Mouse (Mus musculus): ENCODE measurements around the gene Arhgef3. TPM values are rescaled to one million over a fixed set of nuclear protein-coding genes. Genes with fewer than 3 reads are reported as not detected.

Gene Arhgef3
- polyA plus RNA-seq, 1 experiment from 2014 or later: 6.6 TPM

DNA sequence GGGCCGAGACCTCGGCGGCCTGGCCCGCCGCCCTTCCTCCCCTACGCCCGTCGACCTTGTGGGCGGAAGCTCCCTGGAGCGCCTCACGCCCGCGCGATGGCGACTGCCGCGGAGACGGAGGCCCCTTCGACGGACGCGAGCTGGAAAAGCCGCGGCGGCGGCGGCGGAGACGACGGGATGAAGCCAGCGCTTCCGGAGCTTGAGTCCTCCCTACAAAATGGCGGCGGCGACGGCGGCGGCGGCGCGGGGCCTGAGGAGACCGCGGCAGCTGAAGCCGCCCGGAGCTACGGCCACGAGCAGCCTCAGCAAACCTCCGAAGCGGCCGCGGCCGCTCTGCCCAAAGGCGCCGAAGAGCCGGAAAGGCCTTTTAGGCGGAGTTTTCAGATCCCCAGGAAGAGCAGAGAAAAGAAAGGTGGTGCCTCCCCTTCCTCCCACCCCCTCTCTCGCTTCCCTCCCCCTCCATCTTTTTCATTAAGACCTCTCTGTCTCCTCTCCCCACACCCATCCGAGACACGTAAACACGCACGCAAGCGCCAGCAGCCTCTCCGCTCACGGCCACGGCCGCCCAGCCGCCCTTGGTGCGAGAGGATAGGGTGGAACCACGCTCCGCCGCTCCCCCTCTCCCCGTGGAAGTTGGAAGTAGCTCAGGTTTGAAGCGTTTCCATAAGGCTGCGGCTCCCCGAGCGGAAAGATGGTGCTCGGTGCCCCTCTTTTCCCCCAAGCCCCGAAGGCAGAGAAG, 314.4 kb downstream of the Arhgef3 start:
- Histone ChIP-seq H3K27me3 (peaks cover 5% of the 10 kb centered on the region; the same call in 1 of the 2 replicates), H3K4me2 (peak overlapping the region; percentile 94), H3K27ac (replicated peaks) (peak overlapping the region; percentile 95), H3K9me3 (replicated peaks) (0 out of 2 replicates have a peak, but pooled peaks cover 6% of the 10 kb centered on the region), H3K9ac (peak overlapping the region; percentile 89), H3K36me3 (replicated peaks) (peaks cover 17% of the 10 kb centered on the region; the same call in 1 of the 2 replicates), H3K4me3 (replicated peaks) (peak overlapping the region; percentile 86), H3K4me1 (replicated peaks) (peaks cover 12% of the 10 kb centered on the region)
- under 1% methylated on average over 78 of the region's 78 CpGs for WGBS (ENCODE audit: insufficient replicate concordance)
- ATAC-seq (ENCODE audit: insufficient read depth): peak; percentile 82

GRCm38 (mm10) chr14:27430280-27430679, 315.6 kb downstream of the Arhgef3 start:
- Histone ChIP-seq H3K9ac (no peak overlapping the region), H3K27ac (replicated peaks) (no peak overlapping the region), H3K4me1 (replicated peaks) (peaks cover 12% of the 10 kb centered on the region), H3K9me3 (replicated peaks) (0 out of 2 replicates have a peak, but pooled peaks cover 6% of the 10 kb centered on the region), H3K27me3 (peaks cover 5% of the 10 kb centered on the region; the same call in 1 of the 2 replicates), H3K4me3 (replicated peaks) (peak overlapping the region; percentile 86), H3K36me3 (replicated peaks) (peaks cover 23% of the 10 kb centered on the region; the same call in 1 of the 2 replicates), H3K4me2 (peak overlapping the region; percentile 94)
- 74% methylated on average over 4 of the region's 4 CpGs for WGBS (ENCODE audit: insufficient replicate concordance)
- ATAC-seq (ENCODE audit: insufficient read depth): no peak

GRCm38 (mm10) chr14:27432064-27432463, 317.4 kb downstream of the Arhgef3 start:
- H3K4me3 ChIP-seq (replicated peaks): no peak overlapping the region
- 0 out of 2 replicates have a peak, but pooled peaks cover 6% of the 10 kb centered on the region for H3K9me3 ChIP-seq (replicated peaks)
- H3K9ac ChIP-seq: no peak overlapping the region
- peaks cover 23% of the 10 kb centered on the region; the same call in 1 of the 2 replicates for H3K36me3 ChIP-seq (replicated peaks)
- no peak overlapping the region for H3K27ac ChIP-seq (replicated peaks)
- peaks cover 12% of the 10 kb centered on the region for H3K4me1 ChIP-seq (replicated peaks)
- no peak for ATAC-seq (ENCODE audit: insufficient read depth)
- no peak overlapping the region for H3K4me2 ChIP-seq
- 86% methylated on average over 2 of the region's 2 CpGs for WGBS (ENCODE audit: insufficient replicate concordance)
- peaks cover 5% of the 10 kb centered on the region; the same call in 1 of the 2 replicates for H3K27me3 ChIP-seq

GRCm38 (mm10) chr14:27436116-27436515, 321.4 kb downstream of the Arhgef3 start:
- Histone ChIP-seq H3K9ac (no peak overlapping the region), H3K36me3 (replicated peaks) (peaks cover 34% of the 10 kb centered on the region), H3K9me3 (replicated peaks) (no peaks in the 10 kb centered on the region), H3K4me1 (replicated peaks) (no peaks in the 10 kb centered on the region), H3K4me2 (no peak overlapping the region), H3K4me3 (replicated peaks) (no peak overlapping the region), H3K27me3 (no peaks in the 10 kb centered on the region), H3K27ac (replicated peaks) (no peak overlapping the region)
- WGBS (ENCODE audit: insufficient replicate concordance): 86% methylated on average over 1 of the region's 1 CpGs
- no peak for ATAC-seq (ENCODE audit: insufficient read depth)

DNA sequence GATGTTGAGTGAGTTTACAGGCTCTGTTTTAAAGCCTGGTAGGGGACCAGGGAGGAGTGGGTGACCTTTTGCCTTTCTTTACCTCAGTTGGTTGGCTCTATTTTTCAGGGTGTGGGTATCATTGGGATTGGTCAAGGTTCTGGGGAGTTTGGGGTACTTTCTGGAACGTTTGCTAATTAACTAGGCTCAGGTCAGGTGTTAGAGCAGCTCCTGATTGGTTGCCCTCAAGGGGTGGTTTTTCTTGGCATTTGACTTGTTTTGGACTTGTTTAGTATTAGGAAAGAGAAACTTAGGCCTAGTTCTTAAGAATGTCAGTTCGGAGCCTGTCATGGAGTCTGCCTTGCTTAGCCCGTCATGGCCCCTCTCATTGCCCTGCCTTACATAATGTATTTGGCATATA, 322.1 kb downstream of the Arhgef3 start:
- Histone ChIP-seq H3K27me3 (no peaks in the 10 kb centered on the region), H3K4me2 (no peak overlapping the region), H3K4me3 (replicated peaks) (no peak overlapping the region), H3K9me3 (replicated peaks) (no peaks in the 10 kb centered on the region), H3K36me3 (replicated peaks) (peaks cover 31% of the 10 kb centered on the region), H3K9ac (no peak overlapping the region), H3K4me1 (replicated peaks) (no peaks in the 10 kb centered on the region), H3K27ac (replicated peaks) (no peak overlapping the region)
- 68% methylated on average over 3 of the region's 3 CpGs for WGBS (ENCODE audit: insufficient replicate concordance)
- no peak for ATAC-seq (ENCODE audit: insufficient read depth)

DNA sequence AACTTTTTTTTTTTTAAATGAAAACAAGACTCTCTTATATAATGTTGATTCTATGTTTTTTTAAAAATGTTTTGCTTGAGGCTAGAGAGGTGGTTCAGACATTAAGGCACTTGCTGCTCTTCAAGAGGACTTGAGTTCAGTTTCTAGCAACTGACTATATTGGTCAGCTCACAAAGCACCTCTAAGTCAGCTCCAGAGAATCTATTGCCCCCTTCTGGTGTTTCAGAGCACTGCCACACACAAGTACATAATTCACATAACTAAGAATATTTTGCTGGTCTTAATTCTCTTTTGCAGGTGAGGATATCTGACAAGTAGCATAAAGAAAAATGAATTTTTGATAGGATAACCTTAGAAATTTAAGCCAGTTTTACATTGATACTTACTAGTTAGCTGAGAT, 326.2 kb downstream of the Arhgef3 start:
- Histone ChIP-seq H3K4me2 (no peak overlapping the region), H3K4me3 (replicated peaks) (no peak overlapping the region), H3K9me3 (replicated peaks) (no peaks in the 10 kb centered on the region), H3K9ac (no peak overlapping the region), H3K4me1 (replicated peaks) (no peaks in the 10 kb centered on the region), H3K27ac (replicated peaks) (no peak overlapping the region), H3K27me3 (no peaks in the 10 kb centered on the region), H3K36me3 (replicated peaks) (peaks cover 44% of the 10 kb centered on the region)
- no peak for ATAC-seq (ENCODE audit: insufficient read depth)

DNA sequence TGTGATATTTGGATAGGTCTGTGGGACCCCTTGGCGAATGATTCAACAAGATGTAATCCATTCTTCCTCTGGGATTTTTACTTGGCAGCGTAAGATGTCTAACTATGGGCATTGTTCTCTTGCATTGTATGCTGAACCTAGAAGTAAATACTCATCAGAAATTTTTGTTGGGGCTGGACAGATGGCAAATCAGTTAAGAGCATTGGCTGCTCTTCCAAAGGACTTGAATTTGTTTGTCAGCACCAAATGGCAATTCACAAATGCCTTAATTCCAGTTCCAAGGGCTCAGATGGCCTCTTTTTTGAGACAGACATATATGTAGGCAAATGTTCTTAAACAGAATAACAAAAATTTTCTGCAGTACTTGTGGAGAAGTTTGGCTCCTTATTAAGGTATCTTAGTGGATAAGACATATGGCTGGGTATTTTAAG, 330.2 kb downstream of the Arhgef3 start:
- Histone ChIP-seq H3K27me3 (no peaks in the 10 kb centered on the region), H3K9ac (no peak overlapping the region), H3K4me1 (replicated peaks) (no peaks in the 10 kb centered on the region), H3K9me3 (replicated peaks) (no peaks in the 10 kb centered on the region), H3K36me3 (replicated peaks) (peaks cover 61% of the 10 kb centered on the region), H3K4me2 (no peak overlapping the region), H3K4me3 (replicated peaks) (no peak overlapping the region), H3K27ac (replicated peaks) (no peak overlapping the region)
- whole genome bisulfite sequencing (ENCODE audit: insufficient replicate concordance): 90% methylated on average over 2 of the region's 2 CpGs
- ATAC-seq (ENCODE audit: insufficient read depth): no peak

- Histone ChIP-seq H3K4me2 (no peak overlapping the region), H3K27me3 (no peaks in the 10 kb centered on the region), H3K36me3 (replicated peaks) (peaks cover 61% of the 10 kb centered on the region), H3K27ac (replicated peaks) (no peak overlapping the region), H3K9me3 (replicated peaks) (no peaks in the 10 kb centered on the region), H3K9ac (no peak overlapping the region), H3K4me3 (replicated peaks) (no peak overlapping the region), H3K4me1 (replicated peaks) (no peaks in the 10 kb centered on the region)
- 70% methylated on average over 4 of the region's 4 CpGs for WGBS (ENCODE audit: insufficient replicate concordance)
- no peak for ATAC-seq (ENCODE audit: insufficient read depth)
Measured at GRCm38 (mm10) chr14:27446963-27447362, 332.3 kb downstream of the Arhgef3 start.

Small RNAs within 50 kb of the gene (microRNA-seq; reads per million reads assigned to microRNA genes)
- gene Gm23633: not detected

Other genes with a start within 250 kb of the Arhgef3 start
- not detected in 2 replicates for gene Asb14, start 220.3 kb upstream of the Arhgef3 start, polyA plus RNA-seq (2015; fragmentation: Nextera tagmentation; extraction: Ambion mirVana)
- gene Appl1, start 143.7 kb upstream of the Arhgef3 start, polyA plus RNA-seq (2015; fragmentation: Nextera tagmentation; extraction: Ambion mirVana): 5.9 and 8.3 TPM in 2 replicates
- 6.1 and 7.0 TPM in 2 replicates for gene Hesx1, start 120.5 kb upstream of the Arhgef3 start, polyA plus RNA-seq (2015; fragmentation: Nextera tagmentation; extraction: Ambion mirVana)
- gene Il17rd, start 76.0 kb upstream of the Arhgef3 start, polyA plus RNA-seq (2015; fragmentation: Nextera tagmentation; extraction: Ambion mirVana): 0.14 and 0.16 TPM in 2 replicates

All from liver, embryonic 15.5 days (tissue).